Mouse (Mus musculus): ENCODE measurements around the gene Cnksr1. TPM values are rescaled to one million over a fixed set of nuclear protein-coding genes. Genes with fewer than 3 reads are reported as not detected.
"Not testable (repeated sequence)": the region's sequence is repeated elsewhere in the genome, so short reads cannot be mapped to it uniquely, and the experiment has no call there.

Gene Cnksr1
- polyA plus RNA-seq, 1 experiment: 0.29 TPM

- H3K27me3 ChIP-seq (ENCODE audit: control insufficient read depth, insufficient read depth, insufficient read length): no peaks in the 10 kb centered on the region
- no peaks in the 10 kb centered on the region for H3K79me2 ChIP-seq (ENCODE audit: control insufficient read depth, insufficient read depth)
- peaks cover 9% of the 10 kb centered on the region for H3K36me3 ChIP-seq (ENCODE audit: control insufficient read depth, insufficient read depth)
- no peak overlapping the region for H3ac ChIP-seq (ENCODE audit: control insufficient read depth, insufficient read length)
- no peak overlapping the region for H3K4me2 ChIP-seq (ENCODE audit: low read depth)
- no peak for TF ChIP-seq SRF (IDR thresholded peaks at IDR 0.05; ENCODE audit: control insufficient read depth, insufficient read length, low read depth)
- TF ChIP-seq E2F4 (IDR thresholded peaks at IDR 0.05; ENCODE audit: insufficient read depth): no peak
- no peak overlapping the region for H3K4me3 ChIP-seq
These were observed 35.5 kb upstream of the Cnksr1 start for GRCm38 (mm10) chr4:134273417-134274345.

- Histone ChIP-seq H3ac (ENCODE audit: control insufficient read depth, insufficient read length) (no peak overlapping the region), H3K36me3 (ENCODE audit: control insufficient read depth, insufficient read depth) (peaks cover 9% of the 10 kb centered on the region), H3K4me2 (ENCODE audit: low read depth) (peak overlapping the region; percentile 34), H3K79me2 (ENCODE audit: control insufficient read depth, insufficient read depth) (no peaks in the 10 kb centered on the region), H3K27me3 (ENCODE audit: control insufficient read depth, insufficient read depth, insufficient read length) (no peaks in the 10 kb centered on the region), H3K4me3 (no peak overlapping the region)
- TF ChIP-seq CEBPB (IDR thresholded peaks at IDR 0.05; ENCODE audit: insufficient read depth, poor library complexity, severe bottlenecking): no peak
- TF ChIP-seq TCF3 (IDR thresholded peaks at IDR 0.05; ENCODE audit: insufficient read length, low read depth): no peak
- no peak for TF ChIP-seq SRF (IDR thresholded peaks at IDR 0.05; ENCODE audit: control insufficient read depth, insufficient read length, low read depth)
- TF ChIP-seq POLR2A (IDR thresholded peaks at IDR 0.05; ENCODE audit: insufficient read length, low read depth): no peak
- no peak for TF ChIP-seq MAX (IDR thresholded peaks at IDR 0.05; ENCODE audit: low read depth)
- TF ChIP-seq USF1 (IDR thresholded peaks at IDR 0.05; ENCODE audit: low read depth): no peak
- no peak for TF ChIP-seq POLR2AphosphoS2 (IDR thresholded peaks at IDR 0.05; ENCODE audit: insufficient read length, low read depth)
- no peak for TF ChIP-seq TCF12 (IDR thresholded peaks at IDR 0.05; ENCODE audit: insufficient read depth, poor library complexity, severe bottlenecking)
These were observed 34.7 kb upstream of the Cnksr1 start for GRCm38 (mm10) chr4:134272731-134273416.

DNA sequence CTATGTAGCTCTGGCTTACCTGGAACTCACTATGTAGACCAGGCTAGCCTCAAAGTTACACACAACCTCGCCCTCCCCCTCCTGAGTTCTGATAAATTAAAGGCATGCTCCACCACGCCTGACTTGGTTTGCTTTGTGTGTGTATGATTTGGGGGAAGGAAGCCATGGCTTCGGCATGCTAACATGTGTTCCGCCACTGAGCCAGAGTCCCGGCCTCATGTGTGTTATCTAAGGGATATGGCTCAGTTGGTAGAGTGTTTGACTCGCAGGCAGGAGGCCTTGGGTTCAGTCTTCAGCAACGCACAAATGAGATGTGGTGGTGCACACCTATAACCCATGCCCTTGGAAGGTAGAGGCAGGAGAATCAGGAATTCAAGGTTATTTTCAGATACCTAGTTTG lies 33.8 kb upstream of the Cnksr1 start:
- Histone ChIP-seq H3K79me2 (ENCODE audit: control insufficient read depth, insufficient read depth) (no peaks in the 10 kb centered on the region), H3ac (ENCODE audit: control insufficient read depth, insufficient read length) (no peak overlapping the region), H3K36me3 (ENCODE audit: control insufficient read depth, insufficient read depth) (peaks cover 1% of the 10 kb centered on the region), H3K27me3 (ENCODE audit: control insufficient read depth, insufficient read depth, insufficient read length) (no peaks in the 10 kb centered on the region), H3K4me2 (ENCODE audit: low read depth) (no peak overlapping the region), H3K4me3 (no peak overlapping the region)
- TF ChIP-seq POLR2A (IDR thresholded peaks at IDR 0.05; ENCODE audit: insufficient read length, low read depth): no peak
- no peak for TF ChIP-seq TCF3 (IDR thresholded peaks at IDR 0.05; ENCODE audit: insufficient read length, low read depth)
- no peak for TF ChIP-seq MYOD1 (IDR thresholded peaks at IDR 0.05; ENCODE audit: control insufficient read depth in 1 of 3, insufficient read length in 2 of 3, low read depth in 2 of 3)
- TF ChIP-seq MAX (IDR thresholded peaks at IDR 0.05; ENCODE audit: low read depth): no peak
- no peak for TF ChIP-seq MYOG (IDR thresholded peaks at IDR 0.05; ENCODE audit: control insufficient read depth in 1 of 3, insufficient read depth in 1 of 3, insufficient read length in 2 of 3, low read depth in 2 of 3)
- no peak for TF ChIP-seq REST (IDR thresholded peaks at IDR 0.05; ENCODE audit: insufficient read depth, insufficient read length)
- TF ChIP-seq E2F4 (IDR thresholded peaks at IDR 0.05; ENCODE audit: insufficient read depth): no peak
- no peak for TF ChIP-seq POLR2AphosphoS2 (IDR thresholded peaks at IDR 0.05; ENCODE audit: insufficient read length, low read depth)
- no peak for TF ChIP-seq USF1 (IDR thresholded peaks at IDR 0.05; ENCODE audit: low read depth)
- no peak for TF ChIP-seq SRF (IDR thresholded peaks at IDR 0.05; ENCODE audit: control insufficient read depth, insufficient read length, low read depth)
- TF ChIP-seq CEBPB (IDR thresholded peaks at IDR 0.05; ENCODE audit: insufficient read depth, poor library complexity, severe bottlenecking): no peak
- no peak for TF ChIP-seq TCF12 (IDR thresholded peaks at IDR 0.05; ENCODE audit: insufficient read depth, poor library complexity, severe bottlenecking)

DNA sequence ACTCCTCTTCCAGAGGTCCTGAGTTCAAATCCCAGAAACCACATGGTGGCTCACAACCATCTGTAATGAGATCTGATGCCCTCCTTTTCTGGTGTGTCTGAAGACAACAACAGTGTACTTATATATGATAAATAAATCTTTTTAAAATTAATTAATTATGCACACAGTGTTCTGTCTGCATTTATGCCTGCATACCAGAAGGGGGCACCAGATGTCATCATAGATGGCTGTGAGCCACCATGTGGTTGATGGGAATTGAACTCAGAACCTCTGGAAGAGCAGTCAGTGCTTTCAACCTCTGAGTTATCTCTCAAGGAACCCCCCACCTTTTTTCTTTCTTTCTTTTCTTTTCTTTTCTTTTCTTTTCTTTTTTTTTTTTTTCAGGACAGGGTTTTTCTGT lies 31.4 kb upstream of the Cnksr1 start:
- H3K4me3 ChIP-seq: not testable (repeated sequence)

GRCm38 (mm10) chr4:134268102-134268655 lies 30.0 kb upstream of the Cnksr1 start:
- no peaks in the 10 kb centered on the region for H3K36me3 ChIP-seq (ENCODE audit: control insufficient read depth, insufficient read depth)
- H3K4me2 ChIP-seq (ENCODE audit: low read depth): no peak overlapping the region
- TF ChIP-seq POLR2A (IDR thresholded peaks at IDR 0.05; ENCODE audit: insufficient read length, low read depth) (no peak), MYOG (IDR thresholded peaks at IDR 0.05; ENCODE audit: control insufficient read depth in 1 of 3, insufficient read depth in 1 of 3, insufficient read length in 2 of 3, low read depth in 2 of 3) (no peak), MAX (IDR thresholded peaks at IDR 0.05; ENCODE audit: low read depth) (no peak), USF1 (IDR thresholded peaks at IDR 0.05; ENCODE audit: low read depth) (no peak), MYOD1 (IDR thresholded peaks at IDR 0.05; ENCODE audit: control insufficient read depth in 1 of 3, insufficient read length in 2 of 3, low read depth in 2 of 3) (no peak), REST (IDR thresholded peaks at IDR 0.05; ENCODE audit: insufficient read depth, insufficient read length) (no peak), CEBPB (IDR thresholded peaks at IDR 0.05; ENCODE audit: insufficient read depth, poor library complexity, severe bottlenecking) (no peak), TCF3 (IDR thresholded peaks at IDR 0.05; ENCODE audit: insufficient read length, low read depth) (no peak), SRF (IDR thresholded peaks at IDR 0.05; ENCODE audit: control insufficient read depth, insufficient read length, low read depth) (no peak), E2F4 (IDR thresholded peaks at IDR 0.05; ENCODE audit: insufficient read depth) (no peak), TCF12 (IDR thresholded peaks at IDR 0.05; ENCODE audit: insufficient read depth, poor library complexity, severe bottlenecking) (no peak)
- H3K27me3 ChIP-seq (ENCODE audit: control insufficient read depth, insufficient read depth, insufficient read length): no peaks in the 10 kb centered on the region
- H3ac ChIP-seq (ENCODE audit: control insufficient read depth, insufficient read length): no peak overlapping the region
- H3K79me2 ChIP-seq (ENCODE audit: control insufficient read depth, insufficient read depth): no peaks in the 10 kb centered on the region
- no peak overlapping the region for H3K4me3 ChIP-seq

More for the DNA sequence above, 31.4 kb upstream of the Cnksr1 start:
- not testable (repeated sequence) for H3K36me3 ChIP-seq (ENCODE audit: control insufficient read depth, insufficient read depth); H3K4me2 ChIP-seq (ENCODE audit: low read depth); H3K79me2 ChIP-seq (ENCODE audit: control insufficient read depth, insufficient read depth); H3K27me3 ChIP-seq (ENCODE audit: control insufficient read depth, insufficient read depth, insufficient read length); H3ac ChIP-seq (ENCODE audit: control insufficient read depth, insufficient read length)
